Mouse (Mus musculus) neural tube, embryonic 11.5 days (tissue): ENCODE data around the gene Mrps23. TPM values are rescaled to one million over a fixed set of nuclear protein-coding genes. Genes with fewer than 3 reads are reported as not detected.

Experiments used
- ATAC-seq: fragments of 200-750 bp; cut with Nextera tagmentation; 2 replicates; pipeline ENCODE4 v1.8.0; 2017; ENCODE audit warnings: moderate number of reproducible peaks, mild to moderate bottlenecking, moderate TSS enrichment, moderate library complexity; ENCODE audit not compliant: insufficient read depth, low FRiP score, low TSS enrichment
- DNase-seq: peaks from one replicate; pipeline ENCODE4 v3.0.0-alpha.2; 2015; ENCODE audit warnings: low spot score
- H3K27ac ChIP-seq: fragments of 300-500 bp; sonication (generic); 2 replicates; pipeline ENCODE4 v1.5.1; 2014; ENCODE audit warnings: low read depth, mild to moderate bottlenecking, low read length
- H3K27me3 ChIP-seq: fragments of 300-500 bp; sonication (generic); 2 replicates; pipeline ENCODE4 v1.6.1; 2014; ENCODE audit warnings: mild to moderate bottlenecking, low read length, mixed read lengths; ENCODE audit not compliant: control insufficient read depth, insufficient read depth
- H3K36me3 ChIP-seq: fragments of 300-500 bp; sonication (generic); 2 replicates; pipeline ENCODE4 v1.6.1; 2014; ENCODE audit warnings: mild to moderate bottlenecking, low read length, moderate library complexity, mixed read lengths; ENCODE audit not compliant: control insufficient read depth, insufficient read depth
- H3K4me1 ChIP-seq: fragments of 300-500 bp; sonication (generic); 2 replicates; pipeline ENCODE4 v1.6.1; 2014; ENCODE audit warnings: low read length, mixed read lengths; ENCODE audit not compliant: control insufficient read depth, insufficient read depth
- H3K4me2 ChIP-seq: fragments of 300-500 bp; sonication (generic); 2 replicates; pipeline ENCODE4 v1.6.1; 2014; ENCODE audit warnings: low read depth, mild to moderate bottlenecking, moderate library complexity
- H3K4me3 ChIP-seq: fragments of 300-500 bp; sonication (generic); 2 replicates; pipeline ENCODE4 v1.5.1; 2014; ENCODE audit warnings: low read depth, low read length
- H3K9ac ChIP-seq: fragments of 300-500 bp; sonication (generic); 2 replicates; pipeline ENCODE4 v1.6.1; 2014; ENCODE audit warnings: mild to moderate bottlenecking, low read length
- H3K9me3 ChIP-seq: fragments of 300-500 bp; sonication (generic); 2 replicates; pipeline ENCODE4 v1.6.1; 2016; ENCODE audit warnings: low read length; ENCODE audit not compliant: control insufficient read depth
- WGBS: fragments of 180-500 bp; shearing (Covaris S2); extraction: QIAGEN DNeasy Blood & Tissue Kit; methylation state at CpG from one replicate; pipeline ENCODE4 v1.1.7; 2014; 5-methylcytosine and 5-hydroxymethylcytosine counted together
- polyA plus RNA-seq: library from polyadenylated mRNA; unstranded; fragments of >200 nt; fragmentation: Nextera tagmentation; extraction: Ambion mirVana; gene quantifications from 2 replicates; pipeline ENCODE4 v1.2.1, GENCODE M21; 2014

The Mrps23 gene
- polyA plus RNA-seq, 1 experiment from 2014 or later = 76.3 TPM

- H3K27ac ChIP-seq = peak overlapping the region; percentile 96
- peak overlapping the region; percentile 23; the same call in 1 of the 2 replicates for H3K4me3 ChIP-seq
- WGBS = under 1% methylated on average over 30 of the region's 33 CpGs
- peak; percentile 74 for ATAC-seq
- peak overlapping the region; percentile 68 for H3K4me2 ChIP-seq
- H3K9ac ChIP-seq = peak overlapping the region; percentile 20
- H3K4me1 ChIP-seq = peaks cover 47% of the 10 kb centered on the region
- H3K27me3 ChIP-seq = no peaks in the 10 kb centered on the region
- DNase-seq = peak; percentile 82
- H3K9me3 ChIP-seq = no peaks in the 10 kb centered on the region
- no peaks in the 10 kb centered on the region for H3K36me3 ChIP-seq
These were observed 43.1 kb upstream of the Mrps23 start for GRCm38 (mm10) chr11:88161051-88161581.

DNA sequence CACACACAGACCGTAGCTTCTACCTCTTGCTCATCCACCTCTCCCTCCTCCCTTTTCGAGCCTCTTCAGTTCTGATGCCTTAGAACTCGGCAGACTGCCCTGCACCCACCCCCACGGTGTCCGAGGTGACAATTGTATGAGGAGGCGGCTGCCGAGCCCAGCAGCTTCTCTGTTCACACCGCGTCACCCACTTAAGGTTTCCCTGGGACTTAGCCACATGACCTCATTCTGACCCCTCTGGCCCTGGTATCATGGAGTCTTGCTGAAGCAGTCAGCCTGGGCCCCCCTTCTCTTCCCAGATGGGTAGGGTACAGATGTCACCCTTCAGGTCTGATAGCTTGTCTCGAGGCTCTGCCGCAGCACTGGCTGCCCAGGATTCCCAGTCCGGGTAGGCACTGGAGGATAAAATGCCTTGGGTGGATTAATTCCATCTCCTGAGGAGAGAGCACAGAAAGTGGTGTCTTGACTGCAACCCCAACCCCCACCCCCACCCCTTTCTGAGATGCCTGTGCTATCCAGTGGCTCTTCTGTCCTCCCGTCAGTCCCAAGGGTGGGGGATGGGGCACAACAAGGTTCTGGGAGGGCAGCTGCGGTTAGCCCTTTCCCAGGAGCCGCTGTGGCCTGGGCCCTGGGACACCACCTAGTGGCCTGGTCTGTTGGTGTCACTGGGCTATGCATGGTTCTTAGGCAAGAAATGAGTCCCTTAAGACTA is 42.4 kb upstream of the Mrps23 start:
- Histone ChIP-seq H3K36me3 (no peaks in the 10 kb centered on the region), H3K4me1 (peaks cover 42% of the 10 kb centered on the region), H3K4me3 (peak overlapping the region; percentile 23), H3K27ac (peak overlapping the region; percentile 96), H3K27me3 (no peaks in the 10 kb centered on the region), H3K9ac (peak overlapping the region; percentile 57), H3K9me3 (no peaks in the 10 kb centered on the region), H3K4me2 (peak overlapping the region; percentile 68)
- DNase-seq = peak; percentile 92
- WGBS = under 1% methylated on average over 12 of the region's 15 CpGs
- ATAC-seq = peak; percentile 69

DNA sequence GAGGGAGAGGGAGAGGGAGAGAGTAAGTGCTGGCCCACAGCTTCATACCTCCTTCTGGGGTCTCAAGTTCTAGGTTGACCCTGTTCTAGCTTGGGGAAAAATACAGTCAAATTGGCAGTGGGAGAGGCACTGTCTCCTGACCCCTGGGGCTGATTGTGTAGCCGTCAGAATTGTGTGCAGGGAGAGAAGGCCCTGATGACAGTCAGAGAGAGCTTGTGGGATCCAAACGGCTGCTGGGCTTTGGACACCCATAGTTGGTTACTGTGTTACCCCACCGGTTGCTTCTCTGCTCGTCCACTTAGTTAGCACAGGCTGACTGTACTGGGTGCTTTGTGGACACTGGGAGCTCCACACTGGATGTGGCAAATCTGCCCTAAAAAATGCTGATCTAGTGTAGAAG is 41.4 kb upstream of the Mrps23 start:
- Histone ChIP-seq H3K27ac (no peak overlapping the region), H3K4me2 (no peak overlapping the region), H3K9me3 (no peaks in the 10 kb centered on the region), H3K4me3 (no peak overlapping the region), H3K36me3 (no peaks in the 10 kb centered on the region), H3K4me1 (peaks cover 42% of the 10 kb centered on the region), H3K9ac (no peak overlapping the region), H3K27me3 (no peaks in the 10 kb centered on the region)
- WGBS = 56% methylated on average over 4 of the region's 4 CpGs
- ATAC-seq (no peak), DNase-seq (no peak)

DNA sequence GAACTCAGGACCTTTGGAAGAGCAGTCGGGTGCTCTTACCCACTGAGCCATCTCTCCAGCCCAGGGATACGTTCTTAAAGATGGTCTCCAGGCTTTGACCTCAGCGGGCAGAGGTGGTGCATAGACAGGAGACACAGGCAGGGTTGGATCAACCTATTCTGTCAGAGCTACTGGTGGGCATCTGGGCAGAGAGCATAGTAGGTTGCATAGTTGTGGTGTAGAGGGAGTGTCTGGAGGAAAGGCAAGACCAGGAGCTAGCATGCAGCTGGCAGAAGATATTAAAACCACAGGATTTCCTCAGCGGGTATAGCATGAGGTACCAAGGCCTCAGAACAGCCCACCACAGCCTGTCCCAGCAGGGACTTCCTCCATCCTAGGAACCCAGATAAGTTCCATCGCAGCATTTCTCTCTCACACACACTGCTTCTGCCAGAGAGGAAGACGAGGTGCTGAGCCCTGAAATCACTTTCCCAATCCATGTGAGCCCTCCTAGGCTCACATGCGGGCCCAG is 39.9 kb upstream of the Mrps23 start:
- Histone ChIP-seq H3K36me3 (no peaks in the 10 kb centered on the region), H3K4me1 (peaks cover 43% of the 10 kb centered on the region), H3K4me2 (no peak overlapping the region), H3K27me3 (no peaks in the 10 kb centered on the region), H3K4me3 (no peak overlapping the region), H3K9ac (no peak overlapping the region), H3K9me3 (no peaks in the 10 kb centered on the region), H3K27ac (peak overlapping the region; percentile 4; the same call in 1 of the 2 replicates)
- DNase-seq (no peak), ATAC-seq (no peak)
- 91% methylated on average over 7 of the region's 7 CpGs for WGBS

DNA sequence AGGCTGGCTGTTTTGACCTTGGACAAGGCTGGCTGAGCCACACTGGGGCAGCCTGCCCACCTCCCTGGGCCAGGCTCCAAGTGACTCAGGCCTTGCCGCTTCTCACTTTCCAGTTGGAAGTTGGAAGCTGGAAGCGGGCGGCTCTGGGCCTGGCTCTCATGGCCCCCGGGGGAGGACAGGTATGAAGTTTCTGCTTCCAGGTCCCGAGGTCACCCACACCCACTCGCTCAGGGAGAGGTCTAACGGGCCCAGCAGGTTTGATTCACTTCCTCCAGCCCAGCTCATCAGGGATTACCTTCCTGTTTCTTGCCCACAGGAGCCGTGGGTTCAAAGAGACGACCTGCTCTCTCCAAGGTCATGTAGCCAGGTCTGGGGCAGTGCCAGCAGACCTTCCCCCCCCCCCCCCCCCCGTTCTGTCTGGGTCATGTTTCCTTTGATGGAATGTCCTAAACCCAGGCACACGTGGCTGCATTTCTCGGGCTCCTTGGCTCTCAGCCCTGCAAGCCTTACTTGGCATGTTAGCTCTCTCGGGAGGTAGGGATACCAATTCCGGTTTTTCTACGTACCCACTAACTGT is 39.3 kb upstream of the Mrps23 start:
- DNase-seq = no peak
- H3K27ac ChIP-seq = peak overlapping the region; percentile 4; the same call in 1 of the 2 replicates
- ATAC-seq = no peak
- H3K4me2 ChIP-seq = no peak overlapping the region
- H3K4me3 ChIP-seq = no peak overlapping the region
- no peaks in the 10 kb centered on the region for H3K9me3 ChIP-seq
- no peaks in the 10 kb centered on the region for H3K36me3 ChIP-seq
- H3K4me1 ChIP-seq = peaks cover 44% of the 10 kb centered on the region
- H3K9ac ChIP-seq = 0 out of 2 replicates have a peak overlapping the region, but pooled peaks have one; percentile 3
- WGBS = 57% methylated on average over 15 of the region's 15 CpGs
- peaks cover 2% of the 10 kb centered on the region; the same call in 1 of the 2 replicates for H3K27me3 ChIP-seq

- 0 out of 2 replicates have a peak overlapping the region, but pooled peaks have one; percentile 20 for H3K27ac ChIP-seq
These were observed 38.4 kb upstream of the Mrps23 start for GRCm38 (mm10) chr11:88165683-88166364.

GRCm38 (mm10) chr11:88166471-88166870 is 37.7 kb upstream of the Mrps23 start:
- Histone ChIP-seq H3K9ac (no peak overlapping the region), H3K27me3 (peaks cover 5% of the 10 kb centered on the region; the same call in 1 of the 2 replicates), H3K36me3 (no peaks in the 10 kb centered on the region), H3K9me3 (no peaks in the 10 kb centered on the region), H3K4me2 (no peak overlapping the region), H3K27ac (no peak overlapping the region), H3K4me3 (no peak overlapping the region), H3K4me1 (peaks cover 32% of the 10 kb centered on the region)
- ATAC-seq (no peak), DNase-seq (no peak)
- WGBS = 86% methylated on average over 7 of the region's 7 CpGs

More at GRCm38 (mm10) chr11:88165683-88166364, 38.4 kb upstream of the Mrps23 start:
- Histone ChIP-seq H3K9me3 (no peaks in the 10 kb centered on the region), H3K27me3 (peaks cover 5% of the 10 kb centered on the region; the same call in 1 of the 2 replicates), H3K4me2 (no peak overlapping the region), H3K4me3 (no peak overlapping the region), H3K36me3 (no peaks in the 10 kb centered on the region), H3K9ac (no peak overlapping the region), H3K4me1 (peaks cover 35% of the 10 kb centered on the region)
- WGBS = 74% methylated on average over 10 of the region's 10 CpGs
- ATAC-seq = no peak
- no peak for DNase-seq

DNA sequence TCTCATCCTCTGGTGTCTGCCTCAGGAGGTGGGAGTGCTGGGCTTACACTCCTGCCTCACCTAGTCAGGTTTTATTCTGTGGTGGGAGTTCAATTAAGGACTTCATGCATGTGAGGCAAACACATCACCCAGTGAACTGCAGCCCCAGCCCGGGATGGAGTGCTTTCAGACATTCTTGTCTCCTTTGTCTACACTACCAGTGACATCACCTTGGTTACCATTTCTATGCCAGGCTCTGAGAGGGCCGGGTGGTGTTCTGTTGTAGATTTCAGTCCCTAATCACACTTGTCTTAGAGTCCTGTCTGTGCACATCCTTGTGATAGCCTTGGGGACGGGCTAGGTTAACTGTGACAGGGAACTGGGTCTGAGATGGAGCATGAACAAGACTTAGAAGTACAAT is 35.6 kb upstream of the Mrps23 start:
- peaks cover 5% of the 10 kb centered on the region; the same call in 1 of the 2 replicates for H3K27me3 ChIP-seq
- no peaks in the 10 kb centered on the region for H3K36me3 ChIP-seq
- H3K9me3 ChIP-seq = no peaks in the 10 kb centered on the region
- ATAC-seq = no peak
- H3K4me1 ChIP-seq = peaks cover 38% of the 10 kb centered on the region
- peak; percentile 48 for DNase-seq
- no peak overlapping the region for H3K4me2 ChIP-seq
- no peak overlapping the region for H3K4me3 ChIP-seq
- no peak overlapping the region for H3K27ac ChIP-seq
- H3K9ac ChIP-seq = no peak overlapping the region
- 34% methylated on average over 3 of the region's 3 CpGs for WGBS
